Mouse (Mus musculus): Measurements from ENCODE around the gene 1700016H13Rik. TPM values are rescaled to one million over a fixed set of nuclear protein-coding genes. Genes with fewer than 3 reads are reported as not detected.

1700016H13Rik gene
- not detected for total RNA-seq (2021)
- long read RNA-seq, experiment 1, result 0 reads
- long read RNA-seq, experiment 2, partial matches to known transcripts, result 0 of 1 reads
- long read RNA-seq, experiment 2, other reads (novel, unspliced or antisense), result 0 of 1 reads

GRCm38 (mm10) chr5:103655346-103656118 lies at the start of gene 1700016H13Rik:
TSS of gene 1700016H13Rik (minus strand) at chr5:103656010.
- peak; percentile 75 to 80 for DNase-seq (ENCODE audit: low spot score in 2 of 2)

DNA sequence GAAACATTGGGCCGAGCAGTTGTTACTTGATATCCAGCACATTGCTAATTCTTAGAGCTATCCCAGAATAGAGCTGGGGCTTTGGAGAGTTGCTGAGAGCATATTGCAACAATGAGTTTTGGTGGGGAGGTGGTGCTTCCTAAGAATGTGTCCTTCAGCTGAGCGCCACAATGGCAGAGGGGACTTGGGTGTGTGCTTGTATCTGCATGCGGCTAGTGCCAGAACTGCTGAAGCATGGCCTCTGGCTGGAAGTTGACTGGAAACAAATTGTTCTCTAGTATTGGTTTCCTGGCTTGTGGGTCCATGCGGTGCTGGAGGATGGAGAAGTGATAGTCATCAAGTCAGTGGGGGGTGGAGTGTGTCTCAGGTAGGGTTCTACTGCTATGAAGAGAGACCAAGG lies 49.5 kb upstream of the 1700016H13Rik start:
- no peak for DNase-seq (ENCODE audit: low spot score in 2 of 2)

- no peak for DNase-seq (ENCODE audit: low spot score in 2 of 2)
Observed at GRCm38 (mm10) chr5:103702527-103702926, 46.7 kb upstream of the 1700016H13Rik start.

GRCm38 (mm10) chr5:103701466-103701865 lies 45.7 kb upstream of the 1700016H13Rik start:
- no peak for DNase-seq (ENCODE audit: low spot score in 2 of 2)

GRCm38 (mm10) chr5:103700661-103701060 lies 44.9 kb upstream of the 1700016H13Rik start:
- DNase-seq (ENCODE audit: low spot score in 2 of 2), result no peak

GRCm38 (mm10) chr5:103699537-103699936 lies 43.7 kb upstream of the 1700016H13Rik start:
- DNase-seq (ENCODE audit: low spot score in 2 of 2), result no peak

DNA sequence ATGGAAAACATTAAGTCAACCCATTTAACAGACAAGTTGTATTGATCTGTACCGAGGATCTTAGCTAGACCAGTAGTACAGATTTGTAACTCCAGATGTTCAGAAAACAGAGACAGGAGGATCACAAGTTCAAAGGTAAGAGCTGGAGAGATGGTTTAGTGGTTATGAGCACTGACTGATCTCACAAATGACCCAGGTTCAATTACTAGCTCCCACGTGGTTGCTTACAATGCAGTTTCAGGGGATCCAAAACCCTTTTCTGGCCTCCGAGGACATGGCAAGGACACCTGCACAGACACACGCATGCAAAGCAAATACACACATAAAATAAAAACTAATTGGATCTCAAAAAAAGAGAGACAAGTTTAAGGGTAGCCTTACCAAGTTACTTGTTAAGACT lies 42.8 kb upstream of the 1700016H13Rik start:
- DNase-seq (ENCODE audit: low spot score in 2 of 2), result no peak

GRCm38 (mm10) chr5:103697875-103698491 lies 42.2 kb upstream of the 1700016H13Rik start:
- DNase-seq (ENCODE audit: low spot score in 2 of 2), result no peak

- no peak for DNase-seq (ENCODE audit: low spot score in 2 of 2)
Observed at GRCm38 (mm10) chr5:103694094-103694493, 38.3 kb upstream of the 1700016H13Rik start.

GRCm38 (mm10) chr5:103693041-103693641 lies 37.3 kb upstream of the 1700016H13Rik start:
- peak; percentile 31 for DNase-seq (ENCODE audit: low spot score in 2 of 2)

DNA sequence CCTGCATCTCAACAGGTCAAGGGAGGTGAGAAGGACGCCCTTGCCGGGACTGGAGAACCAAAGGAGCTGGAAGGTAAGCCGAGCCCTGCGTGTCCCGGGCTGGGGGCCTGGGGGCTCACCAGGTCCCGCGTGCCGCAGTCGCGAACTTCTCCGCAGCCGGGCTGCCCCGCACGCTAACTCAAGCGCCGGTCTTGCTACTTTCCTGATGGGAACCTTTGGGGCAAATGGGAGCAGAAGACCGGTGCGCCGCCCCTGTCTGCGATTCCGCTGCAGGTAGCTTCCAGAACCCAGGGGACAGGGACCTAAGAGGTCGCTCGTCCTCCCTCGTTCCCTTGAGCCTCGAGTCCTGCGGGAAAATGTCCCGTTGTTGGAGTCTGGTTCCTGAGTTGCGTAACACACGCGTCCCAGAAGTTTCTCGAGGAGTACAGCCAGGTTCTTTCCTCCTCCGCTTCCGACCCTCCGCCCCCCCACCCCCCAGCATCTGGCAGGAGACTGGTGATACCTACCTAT lies 36.8 kb upstream of the 1700016H13Rik start:
- DNase-seq (ENCODE audit: low spot score in 2 of 2), result no peak

DNA sequence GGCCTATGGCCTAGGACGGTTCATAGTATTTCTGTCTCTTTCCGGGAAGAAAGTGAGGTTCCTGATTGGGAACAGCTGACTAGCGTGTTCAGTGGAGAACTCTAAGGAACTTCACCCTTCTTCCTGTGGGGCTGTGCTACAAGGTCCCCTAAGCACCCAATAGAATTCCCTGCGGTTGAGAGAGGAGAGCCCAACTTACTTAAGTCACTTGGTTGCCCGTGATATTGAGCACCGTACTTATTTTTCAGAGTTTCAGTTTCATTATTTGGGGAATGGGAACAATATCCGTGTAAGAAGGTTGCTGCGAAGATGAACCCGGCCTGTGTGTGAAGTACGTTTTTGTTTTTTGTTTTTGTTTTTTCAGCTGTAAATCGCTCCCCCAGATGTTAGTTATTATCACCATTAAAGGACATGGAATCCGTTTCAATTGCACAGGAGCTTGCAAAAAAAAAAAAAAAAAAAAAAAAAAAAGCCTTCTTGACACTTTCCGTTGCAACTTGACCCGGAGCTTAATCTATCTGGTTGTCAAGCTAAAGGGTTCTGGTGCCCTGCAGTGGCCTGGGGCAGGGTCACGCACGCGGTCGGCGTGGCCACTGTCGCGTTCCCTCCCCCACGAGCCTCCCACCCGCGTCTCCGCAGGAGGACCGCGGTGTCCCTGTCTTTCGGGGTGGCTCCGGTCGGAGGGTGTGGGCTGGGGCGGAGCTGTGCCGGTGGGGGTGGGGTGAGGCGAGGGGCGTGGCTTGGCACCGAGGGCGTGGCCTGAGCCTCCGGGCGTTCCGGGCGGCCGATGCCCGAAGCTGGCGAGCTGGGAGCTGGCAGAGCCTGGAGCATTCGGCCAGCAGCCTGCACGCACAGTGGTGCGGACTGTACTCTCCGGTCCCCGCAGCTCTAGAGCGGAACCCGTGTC lies 36.1 kb upstream of the 1700016H13Rik start, which contains the start of gene Aff1:
Gene Aff1, plus strand, starts transcription at position 751 of the 907 bp plus-strand sequence.
- peak; percentile 95 for DNase-seq (ENCODE audit: low spot score in 2 of 2)

GRCm38 (mm10) chr5:103691171-103691570 lies 35.4 kb upstream of the 1700016H13Rik start:
- DNase-seq (ENCODE audit: low spot score in 2 of 2), result no peak

DNA sequence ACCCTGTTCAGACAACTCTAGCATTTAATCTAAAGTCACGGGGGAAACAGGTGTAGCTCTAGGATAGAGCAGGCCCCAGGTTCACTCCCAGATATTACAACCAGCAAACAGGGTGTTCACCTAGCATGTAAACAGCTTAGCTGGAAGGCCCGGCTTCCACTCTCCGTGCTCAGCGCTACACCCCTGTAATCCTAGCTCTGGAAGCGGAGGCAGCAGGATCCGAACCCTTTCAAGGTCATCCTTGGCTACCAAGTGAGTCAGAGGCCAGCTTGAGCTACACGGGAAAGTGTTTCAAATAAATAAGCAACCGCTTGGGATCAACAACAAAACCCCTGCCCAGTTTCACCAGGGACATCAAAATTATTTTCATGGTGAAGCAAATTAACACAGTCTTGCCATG lies 34.4 kb upstream of the 1700016H13Rik start:
- DNase-seq (ENCODE audit: low spot score in 2 of 2), result no peak

DNA sequence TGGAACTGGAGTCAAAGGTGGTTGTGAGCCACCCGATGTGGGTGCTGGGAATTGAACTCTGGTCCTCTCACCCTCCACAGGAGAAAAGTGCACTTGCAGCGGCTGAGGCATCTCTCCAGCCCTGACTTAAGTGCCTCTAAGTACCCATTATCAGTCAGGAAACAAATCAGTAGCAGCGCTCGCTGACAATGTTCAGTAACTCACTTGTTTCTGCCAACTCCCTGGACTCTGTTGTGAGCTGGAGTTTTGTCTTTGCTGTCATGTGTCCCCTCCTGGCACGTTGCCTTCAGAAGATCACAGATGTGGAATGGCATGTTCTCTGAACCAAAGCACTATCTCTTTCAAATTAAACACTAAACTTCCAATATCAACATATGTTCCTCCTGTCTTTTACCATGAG lies 33.8 kb upstream of the 1700016H13Rik start:
- no peak for DNase-seq (ENCODE audit: low spot score in 2 of 2)

- DNase-seq (ENCODE audit: low spot score in 2 of 2), result no peak
Observed at GRCm38 (mm10) chr5:103681824-103682223, 26.0 kb upstream of the 1700016H13Rik start.

- DNase-seq (ENCODE audit: low spot score in 2 of 2), result peak; percentile 71 to 79
Observed at GRCm38 (mm10) chr5:103680381-103680780, 24.6 kb upstream of the 1700016H13Rik start.

- no peak for DNase-seq (ENCODE audit: low spot score in 2 of 2)
Observed at GRCm38 (mm10) chr5:103678974-103679373, 23.2 kb upstream of the 1700016H13Rik start.

DNA sequence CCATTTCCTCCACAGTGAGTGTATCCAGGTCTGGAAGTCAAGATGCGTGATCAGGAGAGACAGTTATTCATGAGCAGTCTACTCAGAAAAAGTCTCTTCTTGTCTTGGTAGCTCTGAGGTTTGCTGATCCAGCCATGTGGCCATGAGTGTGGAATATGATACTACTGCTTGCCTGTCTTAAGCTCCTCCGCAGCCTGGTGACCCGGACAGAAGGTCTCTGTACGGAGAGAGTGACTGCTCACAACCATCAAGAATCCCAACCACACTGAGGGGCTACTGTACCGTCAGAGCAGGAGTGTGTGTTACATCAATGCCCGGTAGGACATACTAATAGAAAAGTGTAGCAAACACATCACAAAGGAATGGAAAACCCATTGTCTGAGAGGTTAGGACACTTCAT lies 22.1 kb upstream of the 1700016H13Rik start:
- DNase-seq (ENCODE audit: low spot score in 2 of 2), result no peak

DNA sequence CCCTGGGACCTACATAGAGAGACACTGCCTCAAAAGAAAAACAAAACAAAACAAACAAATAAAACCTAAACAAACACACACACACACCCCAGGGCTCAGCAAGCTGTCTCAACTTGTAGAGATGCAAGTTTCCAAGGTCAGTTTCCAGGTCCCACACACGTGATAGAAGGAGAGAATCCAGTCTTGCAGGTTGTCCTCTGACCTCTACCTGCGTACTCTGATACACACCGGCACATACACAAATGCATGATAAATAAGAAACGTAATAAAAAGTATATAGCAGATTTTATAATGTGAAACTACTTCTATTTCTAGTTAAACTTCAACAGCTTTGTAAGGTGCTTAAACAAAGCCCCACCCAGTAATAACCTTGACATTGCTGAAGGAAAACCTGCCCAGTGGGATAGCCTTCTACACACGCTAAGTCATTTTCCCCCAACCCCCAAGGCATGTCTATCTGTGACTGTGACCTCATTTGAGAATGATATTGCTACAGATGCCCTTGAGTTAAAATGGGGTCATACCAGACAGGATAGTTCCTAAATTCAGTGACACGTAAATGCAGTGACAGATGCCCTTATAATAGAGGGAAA lies 20.6 kb upstream of the 1700016H13Rik start:
- DNase-seq (ENCODE audit: low spot score in 2 of 2), result no peak
